Comparison of ENCODE assay signal across 9 mouse cellular contexts in genomic region chr12:83513185-83513584, GRCm38 (mm10). TPM values are rescaled to one million over a fixed set of nuclear protein-coding genes. Genes with fewer than 3 reads are reported as not detected.
DNase-seq lines count a peak whose midpoint lies in the region; ATAC-seq lines count a peak whose summit lies in the region.
"Had no signal": no experiment of that assay in that cellular context is flagged by ENCODE, and none has a peak within 500 bp of the region (broad histone marks: within the 10 kb centered on the region; RNA-seq: fewer than 3 reads in every experiment).

No protein-coding gene starts in this region.

- H3K27ac ChIP-seq in embryonic facial prominence, embryonic 15.5 days (replicated peaks), result 0 out of 2 replicates have a peak overlapping the region, but pooled peaks have one; percentile 4
- H3K27ac ChIP-seq in limb, embryonic 11.5 days (replicated peaks; ENCODE audit: low read depth, low read length), result no peak overlapping the region

- H3K27me3 ChIP-seq in embryonic facial prominence, embryonic 15.5 days, result no peaks in the 10 kb centered on the region
- H3K27me3 ChIP-seq in limb, embryonic 11.5 days (ENCODE audit: control insufficient read depth, insufficient read depth, low read length), result no peaks in the 10 kb centered on the region
- H3K27me3 ChIP-seq: heart, embryonic 12.5 days had no signal

- intact Hi-C loops in left cerebral cortex, postnatal 25 days (cut with DNase I), result no loop called here

- no peaks in the 10 kb centered on the region for H3K9me3 ChIP-seq in embryonic facial prominence, embryonic 15.5 days (replicated peaks)
- no peaks in the 10 kb centered on the region for H3K9me3 ChIP-seq in limb, embryonic 11.5 days (ENCODE audit: control insufficient read depth, low read length)
- H3K9me3 ChIP-seq: heart, embryonic 12.5 days had no signal

- peaks cover 12% of the 10 kb centered on the region for H3K4me1 ChIP-seq in embryonic facial prominence, embryonic 15.5 days
- H3K4me1 ChIP-seq in limb, embryonic 11.5 days (ENCODE audit: control insufficient read depth, insufficient read depth, low read length), result 0 out of 2 replicates have a peak, but pooled peaks cover 2% of the 10 kb centered on the region

- no peak overlapping the region for H3K9ac ChIP-seq in embryonic facial prominence, embryonic 15.5 days
- H3K9ac ChIP-seq in limb, embryonic 11.5 days (ENCODE audit: low read length), result no peak overlapping the region
- H3K9ac ChIP-seq: heart, embryonic 12.5 days had no signal

- no peak overlapping the region for H3K4me2 ChIP-seq in embryonic facial prominence, embryonic 15.5 days (replicated peaks)
- H3K4me2 ChIP-seq in limb, embryonic 11.5 days (ENCODE audit: low read depth, severe bottlenecking), result no peak overlapping the region
- H3K4me2 ChIP-seq: heart, embryonic 12.5 days had no signal

- DNase-seq in layer of hippocampus, postnatal 10 days (ENCODE audit: low spot score in 2 of 2), result peak; percentile 42 to 45
- DNase-seq in layer of hippocampus, postnatal 25 days (ENCODE audit: extremely low spot score in 1 of 2, low spot score in 1 of 2), result no peak
- DNase-seq in MN1 (ENCODE audit: low spot score), result peak; percentile 58
- DNase-seq in limb, embryonic 11.5 days (ENCODE audit: low spot score), result no peak
- no peak for DNase-seq in left cerebral cortex, postnatal 25 days (ENCODE audit: low spot score in 2 of 2)
- no peak for DNase-seq in frontal cortex, postnatal 36 days (ENCODE audit: low spot score in 2 of 2)
- DNase-seq: thymus, postnatal 36 days had no signal

- no peaks in the 10 kb centered on the region for H3K36me3 ChIP-seq in embryonic facial prominence, embryonic 15.5 days
- no peaks in the 10 kb centered on the region for H3K36me3 ChIP-seq in limb, embryonic 11.5 days (ENCODE audit: control insufficient read depth, insufficient read depth, low read length)
- H3K36me3 ChIP-seq: heart, embryonic 12.5 days had no signal

- 26% methylated on average over 5 of the region's 5 CpGs for WGBS in embryonic facial prominence, embryonic 15.5 days
- WGBS in limb, embryonic 11.5 days, result 28% methylated on average over 5 of the region's 5 CpGs

- no peak for ATAC-seq in embryonic facial prominence, embryonic 15.5 days (ENCODE audit: insufficient number of reproducible peaks, low FRiP score, low TSS enrichment, low read depth)
- ATAC-seq in limb, embryonic 11.5 days (ENCODE audit: insufficient number of reproducible peaks, low FRiP score, low TSS enrichment, low read depth), result 0 out of 2 replicates have a peak, but pooled peaks have one; percentile 26

- H3K4me3 ChIP-seq in embryonic facial prominence, embryonic 15.5 days (replicated peaks), result no peak overlapping the region
- no peak overlapping the region for H3K4me3 ChIP-seq in limb, embryonic 11.5 days (ENCODE audit: low read depth, low read length)
- H3K4me3 ChIP-seq: heart, embryonic 12.5 days had no signal

RNA-seq across cellular contexts. Expression of gene Dcaf4, which starts 7.1 kb away (rescaled TPM):
- 10 to 100 TPM; 28.8 to 36.3 TPM for total RNA-seq in layer of hippocampus, postnatal 10 days (2021)
- total RNA-seq in layer of hippocampus, postnatal 25 days (2021), result 10 to 100 TPM; 27.5 to 29.9 TPM
- 47.7 and 48.1 TPM in 2 replicates for polyA plus RNA-seq in embryonic facial prominence, embryonic 15.5 days (2015; fragmentation: Nextera tagmentation; extraction: Ambion mirVana)
- 28.1 and 31.7 TPM in 2 replicates for polyA plus RNA-seq in limb, embryonic 11.5 days (2014; fragmentation: Nextera tagmentation; extraction: Ambion mirVana)
- 10 to 100 TPM; 23.7 to 24.4 TPM for total RNA-seq in left cerebral cortex, postnatal 25 days (2021)

RNA-seq across cellular contexts. Expression of gene Dpf3, which starts 25.7 kb away (rescaled TPM):
- total RNA-seq in layer of hippocampus, postnatal 10 days (2021), result 10 to 100 TPM; 22.2 to 26.6 TPM
- total RNA-seq in layer of hippocampus, postnatal 25 days (2021), result 10 to 100 TPM; 21.2 to 28.7 TPM
- 3.9 and 4.6 TPM in 2 replicates for polyA plus RNA-seq in embryonic facial prominence, embryonic 15.5 days (2015; fragmentation: Nextera tagmentation; extraction: Ambion mirVana)
- 3.6 and 3.7 TPM in 2 replicates for polyA plus RNA-seq in limb, embryonic 11.5 days (2014; fragmentation: Nextera tagmentation; extraction: Ambion mirVana)
- total RNA-seq in left cerebral cortex, postnatal 25 days (2021), result 1 to 10 TPM; 6.4 to 6.5 TPM

Comparison
In these comparisons a context has a peak if more than half of its experiments do, and no peak if none do; other contexts are left out.
1. DNase-seq: peak in layer of hippocampus, postnatal 10 days (2 of 2) and MN1 (single experiment); none in layer of hippocampus, postnatal 25 days (0 of 2), limb, embryonic 11.5 days (single experiment), left cerebral cortex, postnatal 25 days (0 of 2) and frontal cortex, postnatal 36 days (0 of 2).